Mouse (Mus musculus) kidney, embryonic 14.5 days (tissue): ENCODE data around the gene Dnajb1. TPM values are rescaled to one million over a fixed set of nuclear protein-coding genes. Genes with fewer than 3 reads are reported as not detected.
"Not testable (repeated sequence)": the region's sequence is repeated elsewhere in the genome, so short reads cannot be mapped to it uniquely, and the experiment has no call there.

Source experiments
- ATAC-seq: fragments of 200-750 bp; cut with Nextera tagmentation; 2 replicates; pipeline ENCODE4 v1.8.0; 2017; ENCODE audit warnings: moderate number of reproducible peaks, mild to moderate bottlenecking, moderate TSS enrichment, moderate library complexity; ENCODE audit not compliant: low FRiP score, low TSS enrichment
- H3K27ac ChIP-seq: fragments of 300-500 bp; sonication (generic); 2 replicates; pipeline ENCODE4 v1.5.1; 2014; ENCODE audit warnings: low read depth, mild to moderate bottlenecking, low read length, moderate library complexity, mixed read lengths
- H3K27me3 ChIP-seq: fragments of 300-500 bp; sonication (generic); 2 replicates; pipeline ENCODE4 v1.6.1; 2014; ENCODE audit warnings: mild to moderate bottlenecking, low read length; ENCODE audit not compliant: control insufficient read depth, insufficient read depth
- H3K36me3 ChIP-seq: fragments of 300-500 bp; sonication (generic); 2 replicates; pipeline ENCODE4 v1.6.1; 2014; ENCODE audit warnings: low read length, mixed read lengths; ENCODE audit not compliant: control insufficient read depth, insufficient read depth
- H3K4me1 ChIP-seq: fragments of 300-500 bp; sonication (generic); 2 replicates; pipeline ENCODE4 v1.6.1; 2014; ENCODE audit warnings: low read length, mixed read lengths; ENCODE audit not compliant: control insufficient read depth, insufficient read depth
- H3K4me2 ChIP-seq: fragments of 300-500 bp; sonication (generic); replicated peaks from 2 replicates; pipeline ENCODE4 v1.6.1; 2014; ENCODE audit warnings: low read depth, mild to moderate bottlenecking, low read length
- H3K4me3 ChIP-seq: fragments of 300-500 bp; sonication (generic); 2 replicates; pipeline ENCODE4 v1.5.1; 2014; ENCODE audit warnings: mild to moderate bottlenecking, low read length
- H3K9ac ChIP-seq: fragments of 300-500 bp; sonication (generic); 2 replicates; pipeline ENCODE4 v1.6.1; 2014; ENCODE audit warnings: low read depth, mild to moderate bottlenecking, low read length, moderate library complexity
- H3K9me3 ChIP-seq: fragments of 300-500 bp; sonication (generic); 2 replicates; pipeline ENCODE4 v1.6.1; 2016; ENCODE audit warnings: low read length; ENCODE audit not compliant: control insufficient read depth
- WGBS: fragments of 180-500 bp; shearing (Covaris S2); extraction: QIAGEN DNeasy Blood & Tissue Kit; methylation state at CpG from one replicate; pipeline ENCODE4 v1.1.7; 2014; 5-methylcytosine and 5-hydroxymethylcytosine counted together
- polyA plus RNA-seq: library from polyadenylated mRNA; unstranded; fragments of >200 nt; fragmentation: Nextera tagmentation; extraction: Ambion mirVana; gene quantifications from 2 replicates; pipeline ENCODE4 v1.2.1, GENCODE M21; 2014

The Dnajb1 gene
- polyA plus RNA-seq, 1 experiment from 2014 or later, result 48.9 TPM

- WGBS, result 71% methylated on average over 4 of the region's 4 CpGs
- no peak for ATAC-seq
Measured at GRCm38 (mm10) chr8:83569165-83569564, 38.8 kb upstream of the Dnajb1 start.

GRCm38 (mm10) chr8:83570272-83571000 lies 37.6 kb upstream of the Dnajb1 start:
- ATAC-seq, result no peak
- no peak overlapping the region for H3K27ac ChIP-seq
- H3K4me3 ChIP-seq, result no peak overlapping the region
- peaks cover 39% of the 10 kb centered on the region for H3K36me3 ChIP-seq
- H3K27me3 ChIP-seq, result no peaks in the 10 kb centered on the region
- 83% methylated on average over 15 of the region's 15 CpGs for WGBS
- H3K9me3 ChIP-seq, result no peaks in the 10 kb centered on the region
- H3K9ac ChIP-seq, result no peak overlapping the region
- H3K4me2 ChIP-seq, result no peak overlapping the region
- peaks cover 17% of the 10 kb centered on the region; the same call in 1 of the 2 replicates for H3K4me1 ChIP-seq

More at GRCm38 (mm10) chr8:83569165-83569564, 38.8 kb upstream of the Dnajb1 start:
- Histone ChIP-seq H3K36me3 (peaks cover 39% of the 10 kb centered on the region), H3K9ac (no peak overlapping the region), H3K4me3 (no peak overlapping the region), H3K9me3 (no peaks in the 10 kb centered on the region), H3K27me3 (no peaks in the 10 kb centered on the region), H3K27ac (no peak overlapping the region), H3K4me2 (no peak overlapping the region), H3K4me1 (peaks cover 8% of the 10 kb centered on the region; the same call in 1 of the 2 replicates)

- not testable (repeated sequence) for H3K27ac ChIP-seq, H3K9me3 ChIP-seq, H3K4me2 ChIP-seq, ATAC-seq, H3K4me3 ChIP-seq, H3K27me3 ChIP-seq, H3K9ac ChIP-seq
- H3K36me3 ChIP-seq, result peaks cover 39% of the 10 kb centered on the region
- peaks cover 22% of the 10 kb centered on the region; the same call in 1 of the 2 replicates for H3K4me1 ChIP-seq
- 98% methylated on average over 5 of the region's 7 CpGs for WGBS
Measured at GRCm38 (mm10) chr8:83571001-83571340, 37.0 kb upstream of the Dnajb1 start.

- Histone ChIP-seq H3K4me2 (no peak overlapping the region), H3K9ac (no peak overlapping the region), H3K4me3 (no peak overlapping the region), H3K4me1 (peaks cover 30% of the 10 kb centered on the region; the same call in 1 of the 2 replicates), H3K9me3 (no peaks in the 10 kb centered on the region), H3K27me3 (no peaks in the 10 kb centered on the region), H3K27ac (no peak overlapping the region), H3K36me3 (peaks cover 39% of the 10 kb centered on the region)
- WGBS, result 92% methylated on average over 10 of the region's 10 CpGs
- no peak for ATAC-seq
Measured at GRCm38 (mm10) chr8:83571791-83572190, 36.2 kb upstream of the Dnajb1 start.

GRCm38 (mm10) chr8:83572246-83572812 lies 35.7 kb upstream of the Dnajb1 start:
- Histone ChIP-seq H3K9me3 (no peaks in the 10 kb centered on the region), H3K9ac (no peak overlapping the region), H3K27ac (no peak overlapping the region), H3K27me3 (no peaks in the 10 kb centered on the region), H3K4me1 (peaks cover 34% of the 10 kb centered on the region), H3K36me3 (peaks cover 39% of the 10 kb centered on the region), H3K4me2 (no peak overlapping the region), H3K4me3 (no peak overlapping the region)
- 72% methylated on average over 5 of the region's 5 CpGs for WGBS
- ATAC-seq, result no peak

GRCm38 (mm10) chr8:83573140-83573875 lies 34.7 kb upstream of the Dnajb1 start:
- H3K4me3 ChIP-seq, result no peak overlapping the region
- ATAC-seq, result no peak
- no peak overlapping the region for H3K4me2 ChIP-seq
- H3K36me3 ChIP-seq, result peaks cover 39% of the 10 kb centered on the region
- WGBS, result 79% methylated on average over 18 of the region's 18 CpGs
- H3K9me3 ChIP-seq, result no peaks in the 10 kb centered on the region
- no peak overlapping the region for H3K27ac ChIP-seq
- no peaks in the 10 kb centered on the region for H3K27me3 ChIP-seq
- H3K4me1 ChIP-seq, result peaks cover 32% of the 10 kb centered on the region
- no peak overlapping the region for H3K9ac ChIP-seq

- Histone ChIP-seq H3K4me2 (no peak overlapping the region), H3K9me3 (no peaks in the 10 kb centered on the region), H3K4me1 (peaks cover 42% of the 10 kb centered on the region), H3K36me3 (peaks cover 35% of the 10 kb centered on the region), H3K27ac (no peak overlapping the region), H3K27me3 (no peaks in the 10 kb centered on the region), H3K9ac (no peak overlapping the region), H3K4me3 (no peak overlapping the region)
- ATAC-seq, result no peak
- WGBS, result 63% methylated on average over 15 of the region's 15 CpGs
Measured at GRCm38 (mm10) chr8:83574631-83575315, 33.2 kb upstream of the Dnajb1 start.

- H3K9ac ChIP-seq, result peak overlapping the region; percentile 31
- H3K9me3 ChIP-seq, result no peaks in the 10 kb centered on the region
- H3K4me3 ChIP-seq, result no peak overlapping the region
Measured at GRCm38 (mm10) chr8:83575561-83576515, 32.2 kb upstream of the Dnajb1 start.

More at GRCm38 (mm10) chr8:83575561-83576515, 32.2 kb upstream of the Dnajb1 start:
- H3K4me2 ChIP-seq, result no peak overlapping the region
- H3K27me3 ChIP-seq, result no peaks in the 10 kb centered on the region
- 0 out of 2 replicates have a peak overlapping the region, but pooled peaks have one; percentile 17 for H3K27ac ChIP-seq
- 0 out of 2 replicates have a peak, but pooled peaks have one; percentile 6 for ATAC-seq
- 55% methylated on average over 17 of the region's 17 CpGs for WGBS
- H3K4me1 ChIP-seq, result peaks cover 45% of the 10 kb centered on the region
- H3K36me3 ChIP-seq, result peaks cover 26% of the 10 kb centered on the region
